23 mouse cellular contexts compared by ENCODE assay signal in the genomic region with DNA sequence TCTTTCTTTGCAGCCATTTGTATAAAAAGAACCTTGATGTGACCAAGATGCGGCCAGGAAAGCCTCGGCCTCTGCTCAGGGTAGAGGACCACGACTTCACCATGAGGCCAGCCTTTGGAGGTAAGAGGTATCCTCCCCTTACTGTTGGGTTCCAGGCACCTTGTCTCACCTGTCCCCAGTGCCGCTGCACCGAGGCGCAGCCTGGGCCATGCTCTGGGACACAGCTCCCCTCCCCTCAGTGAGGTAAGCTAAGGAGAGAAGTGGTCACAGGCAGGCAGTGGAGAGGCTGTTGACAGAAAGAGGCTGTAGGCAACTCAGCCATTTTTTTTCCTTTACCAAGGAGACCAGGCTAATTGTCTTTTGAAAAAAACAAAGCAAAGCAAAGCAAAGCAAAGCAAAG. TPM values are rescaled to one million over a fixed set of nuclear protein-coding genes. Genes with fewer than 3 reads are reported as not detected.
A peak's percentile ranks its signal among the peaks of the same experiment; 100 is the strongest.
DNase-seq lines count a peak whose midpoint lies in the region; ATAC-seq and TF ChIP-seq lines count a peak whose summit lies in the region.
"Had no signal": no experiment of that assay in that cellular context is flagged by ENCODE, and none has a peak within 500 bp of the region (broad histone marks: within the 10 kb centered on the region; RNA-seq: fewer than 3 reads in every experiment).

No protein-coding gene starts in this region.

- WGBS in hindbrain, embryonic 10.5 days: 85% methylated on average over 6 of the region's 6 CpGs
- 95% methylated on average over 6 of the region's 6 CpGs for WGBS in hindbrain, embryonic 14.5 days
- 91% methylated on average over 6 of the region's 6 CpGs for WGBS in midbrain, embryonic 11.5 days
- WGBS in midbrain, embryonic 13.5 days: 90% methylated on average over 6 of the region's 6 CpGs

- no peak overlapping the region for H3K9ac ChIP-seq in hindbrain, embryonic 14.5 days
- no peak overlapping the region for H3K9ac ChIP-seq in midbrain, embryonic 11.5 days (ENCODE audit: low read length)
- no peak overlapping the region for H3K9ac ChIP-seq in midbrain, embryonic 13.5 days (replicated peaks)
- H3K9ac ChIP-seq: embryonic facial prominence, embryonic 12.5 days; forebrain, embryonic 13.5 days; forebrain, embryonic 15.5 days had no signal

- peak; percentile 3 for DNase-seq in gastrocnemius, adult 2 months
- no peak for DNase-seq in gastrocnemius, adult 8-10 months (ENCODE audit: low spot score in 2 of 2)
- peak; percentile 1 for DNase-seq in hindbrain, embryonic 10.5 days (ENCODE audit: low spot score)
- DNase-seq in hindbrain, embryonic 14.5 days (ENCODE audit: low spot score): no peak
- peak; percentile 60 for DNase-seq in midbrain, embryonic 11.5 days (ENCODE audit: low spot score, missing footprints)
- DNase-seq: adrenal gland, adult 8-10 months; adrenal gland, postnatal 14 days; adrenal gland, postnatal 36 days; B cell, adult 2 months; cerebellum, adult 11-12 months; cerebellum, adult 9-10 months; cerebellum, postnatal 10 days; cerebellum, postnatal 25 days had no signal

- intact Hi-C loops in gastrocnemius, adult 2 months (cut with DNase I): no loop called here

- no peak overlapping the region for H3K4me3 ChIP-seq in gastrocnemius, adult 2 months
- no peak overlapping the region for H3K4me3 ChIP-seq in hindbrain, embryonic 10.5 days
- H3K4me3 ChIP-seq in hindbrain, embryonic 14.5 days (replicated peaks; ENCODE audit: low read length): no peak overlapping the region
- no peak overlapping the region for H3K4me3 ChIP-seq in midbrain, embryonic 11.5 days (ENCODE audit: low read depth, low read length)
- H3K4me3 ChIP-seq in midbrain, embryonic 13.5 days (replicated peaks): no peak overlapping the region
- H3K4me3 ChIP-seq: embryonic facial prominence, embryonic 10.5 days; embryonic facial prominence, embryonic 12.5 days; forebrain, embryonic 13.5 days; forebrain, embryonic 15.5 days had no signal

- no peaks in the 10 kb centered on the region for H3K27me3 ChIP-seq in hindbrain, embryonic 10.5 days (ENCODE audit: insufficient read depth, poor library complexity, severe bottlenecking)
- no peaks in the 10 kb centered on the region for H3K27me3 ChIP-seq in hindbrain, embryonic 14.5 days (ENCODE audit: control insufficient read depth, insufficient read depth, low read length)
- H3K27me3 ChIP-seq in midbrain, embryonic 11.5 days (ENCODE audit: control insufficient read depth, insufficient read depth, low read length): no peaks in the 10 kb centered on the region
- H3K27me3 ChIP-seq in midbrain, embryonic 13.5 days: peaks cover 3% of the 10 kb centered on the region; the same call in 1 of the 2 replicates
- H3K27me3 ChIP-seq: CH12.LX; embryonic facial prominence, embryonic 12.5 days; forebrain, embryonic 13.5 days; forebrain, embryonic 15.5 days; Patski had no signal

- no peak overlapping the region for H3K4me2 ChIP-seq in hindbrain, embryonic 14.5 days (replicated peaks)
- no peak overlapping the region for H3K4me2 ChIP-seq in midbrain, embryonic 11.5 days
- no peak overlapping the region for H3K4me2 ChIP-seq in midbrain, embryonic 13.5 days (replicated peaks)
- H3K4me2 ChIP-seq: embryonic facial prominence, embryonic 12.5 days; forebrain, embryonic 13.5 days; forebrain, embryonic 15.5 days had no signal

- no peak for TF ChIP-seq CTCF in gastrocnemius, adult 2 months (IDR thresholded peaks at IDR 0.05)

- no peaks in the 10 kb centered on the region for H3K9me3 ChIP-seq in hindbrain, embryonic 10.5 days
- no peaks in the 10 kb centered on the region for H3K9me3 ChIP-seq in hindbrain, embryonic 14.5 days (ENCODE audit: control insufficient read depth, low read length)
- no peaks in the 10 kb centered on the region for H3K9me3 ChIP-seq in midbrain, embryonic 11.5 days (ENCODE audit: control insufficient read depth, low read length)
- H3K9me3 ChIP-seq in midbrain, embryonic 13.5 days: no peaks in the 10 kb centered on the region
- H3K9me3 ChIP-seq: embryonic facial prominence, embryonic 10.5 days; embryonic facial prominence, embryonic 12.5 days; forebrain, embryonic 13.5 days; forebrain, embryonic 15.5 days; G1E had no signal

- no peak for ATAC-seq in hindbrain, embryonic 14.5 days (ENCODE audit: low FRiP score)
- no peak for ATAC-seq in midbrain, embryonic 11.5 days (ENCODE audit: low FRiP score)
- ATAC-seq in midbrain, embryonic 13.5 days: no peak
- ATAC-seq: activated CD4-positive, CD25-positive, alpha-beta regulatory T cell, adult 4 months; CD4-positive, CD25-positive, alpha-beta regulatory T cell, adult 4 months; forebrain, embryonic 13.5 days; forebrain, embryonic 15.5 days; Patski had no signal

- H3K27ac ChIP-seq in gastrocnemius, adult 2 months: no peak overlapping the region
- H3K27ac ChIP-seq in hindbrain, embryonic 10.5 days: no peak overlapping the region
- no peak overlapping the region for H3K27ac ChIP-seq in hindbrain, embryonic 14.5 days
- no peak overlapping the region for H3K27ac ChIP-seq in midbrain, embryonic 11.5 days (ENCODE audit: low read depth, low read length)
- no peak overlapping the region for H3K27ac ChIP-seq in midbrain, embryonic 13.5 days
- H3K27ac ChIP-seq: embryonic facial prominence, embryonic 10.5 days; embryonic facial prominence, embryonic 12.5 days; forebrain, embryonic 13.5 days; forebrain, embryonic 15.5 days had no signal

- H3K4me1 ChIP-seq in hindbrain, embryonic 10.5 days (replicated peaks): peaks cover 8% of the 10 kb centered on the region; the same call in 1 of the 2 replicates
- H3K4me1 ChIP-seq in hindbrain, embryonic 14.5 days (replicated peaks; ENCODE audit: control insufficient read depth, insufficient read depth, low read length): no peaks in the 10 kb centered on the region
- peaks cover 8% of the 10 kb centered on the region for H3K4me1 ChIP-seq in midbrain, embryonic 11.5 days (ENCODE audit: control insufficient read depth, insufficient read depth, low read length)
- H3K4me1 ChIP-seq in midbrain, embryonic 13.5 days (replicated peaks): peaks cover 17% of the 10 kb centered on the region

- H3K36me3 ChIP-seq in hindbrain, embryonic 10.5 days: no peaks in the 10 kb centered on the region
- no peaks in the 10 kb centered on the region for H3K36me3 ChIP-seq in hindbrain, embryonic 14.5 days (replicated peaks; ENCODE audit: control insufficient read depth, insufficient read depth)
- H3K36me3 ChIP-seq in midbrain, embryonic 11.5 days (ENCODE audit: control insufficient read depth, insufficient read depth, low read length): no peaks in the 10 kb centered on the region
- H3K36me3 ChIP-seq in midbrain, embryonic 13.5 days: no peaks in the 10 kb centered on the region
- H3K36me3 ChIP-seq: embryonic facial prominence, embryonic 10.5 days; embryonic facial prominence, embryonic 12.5 days; forebrain, embryonic 15.5 days; G1E had no signal

RNA-seq across cellular contexts. Expression of gene Gabrr2, which starts 8.5 kb away (rescaled TPM):
- total RNA-seq in gastrocnemius, adult 2 months (2021): 1 to 10 TPM; 2.8 to 4.7 TPM
- total RNA-seq in gastrocnemius, adult 8-10 months (2022): 1 to 10 TPM; 1.4 to 2.2 (median 1.9) TPM
- 0.50 TPM in 1 of 2 replicates, not detected in the other for polyA plus RNA-seq in hindbrain, embryonic 10.5 days (2016; fragmentation: Nextera tagmentation; extraction: Ambion mirVana)
- polyA plus RNA-seq in hindbrain, embryonic 14.5 days (2014; fragmentation: Nextera tagmentation; extraction: Ambion mirVana): 0.50 and 0.94 TPM in 2 replicates
- polyA plus RNA-seq in midbrain, embryonic 11.5 days (2014; fragmentation: Nextera tagmentation; extraction: Ambion mirVana): 0.26 and 0.30 TPM in 2 replicates
- polyA plus RNA-seq in midbrain, embryonic 13.5 days (2015; fragmentation: Nextera tagmentation; extraction: Ambion mirVana): 0.44 and 0.54 TPM in 2 replicates
- polyA plus RNA-seq: embryonic facial prominence, embryonic 10.5 days; G1E had no signal

RNA-seq across cellular contexts. Expression of gene Ube2j1, which starts 40.1 kb away (rescaled TPM):
- 10 to 100 TPM; 50.5 to 54.7 TPM for total RNA-seq in gastrocnemius, adult 2 months (2021)
- total RNA-seq in gastrocnemius, adult 8-10 months (2022): 10 to 100 TPM; 43.6 to 53.6 (median 49.1) TPM
- polyA plus RNA-seq in hindbrain, embryonic 10.5 days (2016; fragmentation: Nextera tagmentation; extraction: Ambion mirVana): 47.4 and 49.0 TPM in 2 replicates
- polyA plus RNA-seq in hindbrain, embryonic 14.5 days (2014; fragmentation: Nextera tagmentation; extraction: Ambion mirVana): 78.3 and 89.3 TPM in 2 replicates
- 59.6 and 62.8 TPM in 2 replicates for polyA plus RNA-seq in midbrain, embryonic 11.5 days (2014; fragmentation: Nextera tagmentation; extraction: Ambion mirVana)
- 49.0 and 51.1 TPM in 2 replicates for polyA plus RNA-seq in midbrain, embryonic 13.5 days (2015; fragmentation: Nextera tagmentation; extraction: Ambion mirVana)

Comparison
In these comparisons a context has a peak if more than half of its experiments do, and no peak if none do; other contexts are left out.
1. DNase-seq: peak in gastrocnemius, adult 2 months (single experiment), hindbrain, embryonic 10.5 days (single experiment) and midbrain, embryonic 11.5 days (single experiment); none in gastrocnemius, adult 8-10 months (0 of 2) and hindbrain, embryonic 14.5 days (single experiment).